Mouse (Mus musculus): ENCODE measurements around the gene Nfatc3.

GRCm38 (mm10) chr8:106022483-106022882 is 36.2 kb upstream of the Nfatc3 start:
- TF ChIP-seq CTCF (IDR thresholded peaks at IDR 0.05; ENCODE audit: control insufficient read depth, insufficient read depth, insufficient read length) = peak; percentile 81
- no peak for TF ChIP-seq MAX (IDR thresholded peaks at IDR 0.05)

Measured in C2C12 (cell line).